Mouse (Mus musculus): Measurements from ENCODE around the gene Eva1a. TPM values are rescaled to one million over a fixed set of nuclear protein-coding genes. Genes with fewer than 3 reads are reported as not detected.

Gene Eva1a
- polyA plus RNA-seq, 1 experiment: 3.6 TPM

- TF ChIP-seq POLR2A (IDR thresholded peaks at IDR 0.05; ENCODE audit: low read depth, low read length) (no peak), CTCF (IDR thresholded peaks at IDR 0.05; ENCODE audit: borderline replicate concordance, insufficient read depth, low read length) (no peak)
Observed at GRCm38 (mm10) chr6:82135959-82136712, 95.3 kb downstream of the Eva1a start.

More at GRCm38 (mm10) chr6:82135959-82136712, 95.3 kb downstream of the Eva1a start:
- Histone ChIP-seq H3K4me1 (ENCODE audit: control insufficient read depth, insufficient read depth, low read length) (peaks cover 3% of the 10 kb centered on the region), H3K4me3 (ENCODE audit: insufficient read depth, low read length) (no peak overlapping the region), H3K27ac (ENCODE audit: insufficient read depth, low read length) (no peak overlapping the region)

Other genes with a start within 250 kb of the Eva1a start
- gene Gcfc2, start 117.4 kb upstream of the Eva1a start, polyA plus RNA-seq (2011; ENCODE audit: insufficient read length, low read depth, missing spikeins): 10.3 and 14.2 TPM in 2 replicates
- 19.9 and 22.2 TPM in 2 replicates for gene Mrpl19, start 75.1 kb upstream of the Eva1a start, polyA plus RNA-seq (2011; ENCODE audit: insufficient read length, low read depth, missing spikeins)

Measured in embryonic fibroblast, embryonic 13.5 days (primary cell).